Mouse (Mus musculus): Measurements from ENCODE around the gene Slc23a4. TPM values are rescaled to one million over a fixed set of nuclear protein-coding genes. Genes with fewer than 3 reads are reported as not detected.

Gene Slc23a4
- polyA plus RNA-seq, 1 experiment: 221 TPM

DNA sequence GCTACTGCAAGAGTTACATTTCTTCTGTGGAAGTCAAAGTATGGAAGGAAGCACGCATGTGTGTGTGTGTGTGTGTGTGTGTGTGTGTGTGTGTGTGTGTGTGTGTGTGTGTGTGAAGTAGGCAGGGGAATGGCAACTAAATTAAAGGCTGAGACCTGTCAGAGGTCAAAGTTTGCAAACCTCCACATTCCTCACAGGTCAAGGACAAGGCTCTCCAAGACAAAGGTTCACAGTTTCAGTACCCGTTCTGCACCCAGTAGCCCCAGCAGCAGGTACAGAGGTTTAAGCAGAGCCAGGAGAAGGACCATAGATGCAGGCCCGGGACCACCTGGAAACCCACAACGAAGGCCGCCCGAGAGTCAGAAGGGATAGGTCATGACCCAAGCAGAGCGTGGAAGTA lies 69.1 kb downstream of the Slc23a4 start:
- Histone ChIP-seq H3K36me3 (ENCODE audit: control insufficient read depth, insufficient read depth, low read length) (no peaks in the 10 kb centered on the region), H3K27me3 (ENCODE audit: control insufficient read depth, insufficient read depth, low read length) (no peaks in the 10 kb centered on the region; the same call in 1 of the 2 replicates)
- TF ChIP-seq CTCF (IDR thresholded peaks at IDR 0.05; ENCODE audit: extremely low read depth, insufficient read length, insufficient replicate concordance, low read depth, low read length): no peak

DNA sequence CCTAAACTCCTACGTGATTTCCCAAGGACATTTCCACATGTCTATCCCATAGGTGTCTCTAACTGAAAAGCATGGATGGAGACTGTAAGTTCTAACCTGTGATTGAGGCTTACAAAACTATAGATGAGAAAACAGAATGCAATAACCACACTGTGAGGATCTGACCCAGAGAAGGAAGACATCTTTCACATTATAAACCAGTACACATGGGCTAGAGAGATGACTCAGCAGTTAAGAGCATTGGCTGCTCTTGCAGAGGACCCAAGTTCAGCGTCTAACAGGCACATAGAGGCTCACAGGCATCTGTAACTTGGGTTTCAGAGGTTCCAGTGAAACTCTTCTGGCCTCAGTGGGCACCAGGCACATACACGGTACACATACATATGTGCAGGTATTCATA lies 73.7 kb downstream of the Slc23a4 start:
- no peak overlapping the region for H3K4me3 ChIP-seq (ENCODE audit: low read depth, low read length)
- WGBS: 53% methylated on average over 3 of the region's 3 CpGs
- no peaks in the 10 kb centered on the region for H3K36me3 ChIP-seq (ENCODE audit: control insufficient read depth, insufficient read depth, low read length)
- TF ChIP-seq POLR2A (IDR thresholded peaks at IDR 0.05; ENCODE audit: low read depth, low read length): no peak
- TF ChIP-seq CTCF (IDR thresholded peaks at IDR 0.05; ENCODE audit: extremely low read depth, insufficient read length, insufficient replicate concordance, low read depth, low read length): no peak
- no peaks in the 10 kb centered on the region; the same call in 1 of the 2 replicates for H3K27me3 ChIP-seq (ENCODE audit: control insufficient read depth, insufficient read depth, low read length)
- peaks cover 3% of the 10 kb centered on the region for H3K4me1 ChIP-seq (ENCODE audit: control insufficient read depth, insufficient read depth, insufficient read length, low read length)
- H3K27ac ChIP-seq (ENCODE audit: insufficient read depth, low read depth, low read length): no peak overlapping the region

More for the DNA sequence above, 69.1 kb downstream of the Slc23a4 start:
- Histone ChIP-seq H3K27ac (ENCODE audit: insufficient read depth, low read depth, low read length) (no peak overlapping the region), H3K4me1 (ENCODE audit: control insufficient read depth, insufficient read depth, insufficient read length, low read length) (no peaks in the 10 kb centered on the region), H3K4me3 (ENCODE audit: low read depth, low read length) (no peak overlapping the region)
- 86% methylated on average over 7 of the region's 7 CpGs for whole genome bisulfite sequencing

DNA sequence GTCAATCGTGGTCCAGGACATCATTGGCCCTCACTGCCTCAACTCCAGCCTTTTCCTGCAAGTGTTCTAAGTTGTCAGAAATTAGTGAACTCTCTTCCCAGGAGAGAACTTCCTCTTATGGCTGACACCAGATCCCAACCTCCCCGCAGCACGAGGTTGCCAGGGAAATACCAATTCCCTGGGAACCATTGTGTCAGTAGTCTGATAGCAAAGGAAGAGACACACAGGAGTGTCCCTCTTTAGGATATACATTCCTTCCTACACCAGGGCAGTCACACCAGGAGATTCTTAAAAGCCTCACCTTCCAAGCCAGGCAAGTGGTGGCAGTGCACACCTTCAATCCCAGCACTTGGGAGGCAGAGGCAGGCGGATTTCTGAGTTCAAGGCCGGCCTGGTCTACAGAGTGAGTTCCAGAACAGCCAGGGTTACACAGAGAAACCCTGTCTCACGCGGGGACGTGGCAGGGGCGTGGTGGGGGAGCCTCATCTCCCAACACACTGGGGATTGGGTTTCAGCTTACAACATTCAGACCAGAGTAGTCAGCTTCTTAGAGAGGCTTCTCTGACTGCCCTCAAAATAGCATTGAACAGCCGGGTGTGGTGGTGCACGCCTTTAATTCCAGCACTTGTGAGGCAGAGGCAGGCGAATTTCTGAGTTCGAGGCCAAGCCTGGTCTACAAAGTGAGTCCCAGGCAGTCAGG lies 74.7 kb downstream of the Slc23a4 start:
- Histone ChIP-seq H3K27ac (ENCODE audit: insufficient read depth, low read depth, low read length) (no peak overlapping the region), H3K36me3 (ENCODE audit: control insufficient read depth, insufficient read depth, low read length) (no peaks in the 10 kb centered on the region), H3K4me1 (ENCODE audit: control insufficient read depth, insufficient read depth, insufficient read length, low read length) (peaks cover 3% of the 10 kb centered on the region), H3K27me3 (ENCODE audit: control insufficient read depth, insufficient read depth, low read length) (no peaks in the 10 kb centered on the region), H3K4me3 (ENCODE audit: low read depth, low read length) (no peak overlapping the region)
- no peak for TF ChIP-seq POLR2A (IDR thresholded peaks at IDR 0.05; ENCODE audit: low read depth, low read length)
- TF ChIP-seq CTCF (IDR thresholded peaks at IDR 0.05; ENCODE audit: extremely low read depth, insufficient read length, insufficient replicate concordance, low read depth, low read length): no peak
- WGBS: 62% methylated on average over 13 of the region's 13 CpGs

DNA sequence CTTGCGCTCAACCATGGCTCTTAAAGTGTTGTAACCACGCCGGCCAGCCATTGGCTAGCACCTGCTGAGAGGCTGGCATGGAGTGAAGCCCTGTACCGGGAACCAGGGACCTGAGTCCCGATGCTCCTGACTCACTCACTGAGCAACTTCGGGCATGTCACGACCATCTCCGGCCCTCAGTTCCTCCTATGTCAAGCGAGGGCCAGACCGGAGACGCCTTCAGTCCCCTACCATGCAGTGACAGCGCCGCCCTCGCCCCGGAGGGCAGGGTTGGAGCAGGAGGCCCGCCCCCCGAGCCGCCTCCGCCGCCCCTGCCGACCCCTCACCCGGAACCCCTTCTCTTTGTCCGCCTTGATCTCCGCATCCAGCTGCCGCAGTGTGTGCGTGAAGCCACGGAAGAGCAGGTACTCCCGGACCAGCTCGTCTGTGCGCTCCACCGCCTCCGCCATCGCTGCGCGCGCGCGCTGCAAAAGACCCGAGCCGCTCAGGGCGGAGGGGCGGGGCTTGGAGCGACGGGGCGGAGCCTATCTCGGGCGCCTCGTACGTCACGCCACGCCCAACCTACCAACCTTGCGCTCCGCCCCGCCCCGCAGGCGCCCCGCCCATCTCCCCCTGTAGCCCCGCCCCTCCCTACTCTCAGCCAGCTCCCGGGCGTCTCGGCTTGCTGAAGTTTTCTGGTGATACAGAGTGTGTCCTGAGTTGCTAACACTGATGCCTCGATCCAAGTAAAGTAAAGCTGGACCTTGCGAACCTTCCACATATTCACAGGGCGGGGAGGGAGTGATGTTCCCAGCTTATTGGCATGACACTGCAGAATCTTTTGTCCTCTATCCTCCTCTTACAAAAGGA lies 77.6 kb downstream of the Slc23a4 start, which contains the start of gene Wdr91:
Wdr91 (minus strand) TSS at position 506 of the 849 bp plus-strand sequence.
- peaks cover 3% of the 10 kb centered on the region for H3K4me1 ChIP-seq (ENCODE audit: control insufficient read depth, insufficient read depth, insufficient read length, low read length)
- TF ChIP-seq CTCF (IDR thresholded peaks at IDR 0.05; ENCODE audit: extremely low read depth, insufficient read length, insufficient replicate concordance, low read depth, low read length) (no peak), POLR2A (IDR thresholded peaks at IDR 0.05; ENCODE audit: low read depth, low read length) (no peak)
- under 1% methylated on average over 64 of the region's 64 CpGs for WGBS

DNA sequence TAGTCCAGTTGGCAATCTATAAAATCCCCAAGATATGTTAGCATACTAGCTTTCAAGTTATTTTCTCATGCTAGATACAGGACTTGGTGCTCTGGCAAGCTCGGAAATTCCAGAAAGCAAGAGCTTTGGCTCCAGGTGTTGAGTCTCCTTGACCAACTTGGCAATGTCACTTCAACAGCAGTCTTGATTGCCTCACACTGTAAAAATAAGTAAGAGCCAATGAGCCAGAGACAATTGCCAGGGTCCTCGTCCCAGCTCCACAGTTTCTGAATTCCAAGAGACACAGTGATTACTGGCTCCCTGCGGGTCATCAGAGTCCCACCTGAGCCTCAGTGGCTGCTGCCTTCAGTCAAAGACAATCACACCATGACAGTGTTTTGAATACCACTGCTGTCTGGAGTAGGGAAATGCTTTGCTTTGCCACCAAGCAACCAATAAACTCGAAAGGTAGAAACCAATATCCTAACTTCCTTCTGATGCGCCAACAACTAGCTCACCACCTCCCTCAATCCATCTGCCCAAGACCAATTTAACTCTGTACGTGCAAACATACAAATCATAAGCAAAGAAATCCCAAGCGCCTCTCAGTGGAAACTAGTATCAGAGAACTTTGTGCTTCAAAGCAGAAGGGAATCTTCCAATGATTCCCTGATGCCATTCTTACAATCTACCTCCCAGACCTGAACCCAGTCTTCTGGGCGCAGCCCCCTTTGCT lies 78.4 kb downstream of the Slc23a4 start:
- Histone ChIP-seq H3K4me1 (ENCODE audit: control insufficient read depth, insufficient read depth, insufficient read length, low read length) (peaks cover 3% of the 10 kb centered on the region), H3K27ac (ENCODE audit: insufficient read depth, low read depth, low read length) (no peak overlapping the region), H3K4me3 (ENCODE audit: low read depth, low read length) (peak overlapping the region; percentile 72), H3K36me3 (ENCODE audit: control insufficient read depth, insufficient read depth, low read length) (peaks cover 3% of the 10 kb centered on the region; the same call in 1 of the 2 replicates), H3K27me3 (ENCODE audit: control insufficient read depth, insufficient read depth, low read length) (no peaks in the 10 kb centered on the region)
- no peak for TF ChIP-seq POLR2A (IDR thresholded peaks at IDR 0.05; ENCODE audit: low read depth, low read length)
- no peak for TF ChIP-seq CTCF (IDR thresholded peaks at IDR 0.05; ENCODE audit: extremely low read depth, insufficient read length, insufficient replicate concordance, low read depth, low read length)
- WGBS: 44% methylated on average over 8 of the region's 8 CpGs

More for the DNA sequence above, 77.6 kb downstream of the Slc23a4 start, which contains the start of gene Wdr91:
- H3K36me3 ChIP-seq (ENCODE audit: control insufficient read depth, insufficient read depth, low read length): no peaks in the 10 kb centered on the region
- H3K27ac ChIP-seq (ENCODE audit: insufficient read depth, low read depth, low read length): no peak within 1 kb of the TSS
- peak within 1 kb of the TSS; percentile 72 for H3K4me3 ChIP-seq (ENCODE audit: low read depth, low read length)
- no peaks in the 10 kb centered on the region for H3K27me3 ChIP-seq (ENCODE audit: control insufficient read depth, insufficient read depth, low read length)

DNA sequence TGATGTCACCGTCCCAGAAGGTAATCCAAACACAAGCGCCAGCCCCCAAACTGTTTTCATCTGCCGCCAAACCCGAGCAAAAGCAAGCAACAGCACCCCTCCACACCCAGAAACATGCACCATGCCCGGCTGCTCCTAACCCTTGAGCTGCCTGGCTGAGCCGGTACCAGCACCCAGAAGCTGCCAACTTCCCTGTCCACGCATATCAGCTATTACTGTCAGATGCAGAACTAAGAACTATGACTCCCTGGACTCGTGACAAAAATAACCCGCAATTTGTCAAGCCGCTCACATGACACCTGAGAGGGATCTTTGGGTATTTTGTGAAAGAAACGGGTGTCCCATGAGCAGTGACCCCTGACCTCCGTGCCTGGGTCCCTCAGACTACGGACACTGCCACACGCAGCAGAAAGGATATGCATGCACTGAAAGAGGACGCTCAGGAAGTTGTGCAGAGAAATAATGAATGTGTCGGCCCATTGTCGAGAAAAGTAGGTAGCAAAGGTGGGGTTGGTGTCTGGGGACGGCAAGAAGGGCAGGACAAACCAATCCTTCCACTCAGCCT lies 80.4 kb downstream of the Slc23a4 start:
- Histone ChIP-seq H3K4me3 (ENCODE audit: low read depth, low read length) (no peak overlapping the region), H3K4me1 (ENCODE audit: control insufficient read depth, insufficient read depth, insufficient read length, low read length) (no peaks in the 10 kb centered on the region; the same call in none of the 2 replicates), H3K27ac (ENCODE audit: insufficient read depth, low read depth, low read length) (no peak overlapping the region), H3K36me3 (ENCODE audit: control insufficient read depth, insufficient read depth, low read length) (peaks cover 5% of the 10 kb centered on the region; the same call in 1 of the 2 replicates), H3K27me3 (ENCODE audit: control insufficient read depth, insufficient read depth, low read length) (no peaks in the 10 kb centered on the region)
- 82% methylated on average over 18 of the region's 18 CpGs for WGBS
- no peak for TF ChIP-seq CTCF (IDR thresholded peaks at IDR 0.05; ENCODE audit: extremely low read depth, insufficient read length, insufficient replicate concordance, low read depth, low read length)
- no peak for TF ChIP-seq POLR2A (IDR thresholded peaks at IDR 0.05; ENCODE audit: low read depth, low read length)

Measured in small intestine, adult 2 months (tissue).